Mouse (Mus musculus): ENCODE data around the gene Slc25a38.

GRCm38 (mm10) chr9:120149222-120149828, 39.2 kb downstream of the Slc25a38 start, which contains the start of gene Mobp:
- TF ChIP-seq POLR2A (IDR thresholded peaks at IDR 0.05; ENCODE audit: low read depth, low read length) (no peak), CTCF (IDR thresholded peaks at IDR 0.05; ENCODE audit: borderline replicate concordance, insufficient read depth, low read length) (no peak)
